Mouse (Mus musculus) right cerebral cortex, postnatal 10 days (tissue): ENCODE data around the gene Mllt3.

Source experiments
- DNase-seq, 2 experiments: peaks; one replicate each; pipeline ENCODE4 v3.0.0; 2021; ENCODE audit warnings: low spot score in 2 of 2

The Mllt3 gene

GRCm38 (mm10) chr4:87880297-87880696 lies 152.9 kb downstream of the Mllt3 start:
- no peak for DNase-seq

GRCm38 (mm10) chr4:87878701-87879100 lies 154.5 kb downstream of the Mllt3 start:
- peak in 1 of 2 experiments; percentile 34 for DNase-seq

GRCm38 (mm10) chr4:87870563-87870962 lies 162.6 kb downstream of the Mllt3 start:
- no peak for DNase-seq

GRCm38 (mm10) chr4:87866564-87866963 lies 166.6 kb downstream of the Mllt3 start:
- no peak for DNase-seq

GRCm38 (mm10) chr4:87865848-87866247 lies 167.3 kb downstream of the Mllt3 start:
- DNase-seq = no peak

GRCm38 (mm10) chr4:87865041-87865440 lies 168.1 kb downstream of the Mllt3 start:
- no peak for DNase-seq

GRCm38 (mm10) chr4:87863212-87863611 lies 170.0 kb downstream of the Mllt3 start:
- no peak for DNase-seq

GRCm38 (mm10) chr4:87860723-87861122 lies 172.4 kb downstream of the Mllt3 start:
- no peak for DNase-seq

- DNase-seq = no peak
Measured at GRCm38 (mm10) chr4:87859148-87859547, 174.0 kb downstream of the Mllt3 start.

GRCm38 (mm10) chr4:87857982-87858381 lies 175.2 kb downstream of the Mllt3 start:
- no peak for DNase-seq

- DNase-seq = no peak
Measured at GRCm38 (mm10) chr4:87852461-87852860, 180.7 kb downstream of the Mllt3 start.

GRCm38 (mm10) chr4:87850051-87850450 lies 183.1 kb downstream of the Mllt3 start:
- no peak for DNase-seq

GRCm38 (mm10) chr4:87844668-87845210 lies 188.4 kb downstream of the Mllt3 start:
- no peak for DNase-seq

GRCm38 (mm10) chr4:87840210-87840910 lies 192.8 kb downstream of the Mllt3 start:
- no peak for DNase-seq

- DNase-seq = no peak
Measured at GRCm38 (mm10) chr4:87838716-87839115, 194.4 kb downstream of the Mllt3 start.

GRCm38 (mm10) chr4:87837471-87838361 lies 195.4 kb downstream of the Mllt3 start:
- DNase-seq = no peak

GRCm38 (mm10) chr4:87836257-87836656 lies 196.9 kb downstream of the Mllt3 start:
- no peak for DNase-seq

GRCm38 (mm10) chr4:87835191-87835590 lies 198.0 kb downstream of the Mllt3 start:
- no peak for DNase-seq

GRCm38 (mm10) chr4:87834310-87834709 lies 198.9 kb downstream of the Mllt3 start:
- DNase-seq = no peak

- no peak for DNase-seq
Measured at GRCm38 (mm10) chr4:87830794-87831306, 202.3 kb downstream of the Mllt3 start.

- DNase-seq = no peak
Measured at GRCm38 (mm10) chr4:87829426-87830063, 203.6 kb downstream of the Mllt3 start.

- DNase-seq = no peak
Measured at GRCm38 (mm10) chr4:87826336-87826735, 206.8 kb downstream of the Mllt3 start.
